Mouse (Mus musculus): ENCODE measurements around the gene Nprl3. TPM values are rescaled to one million over a fixed set of nuclear protein-coding genes. Genes with fewer than 3 reads are reported as not detected.
A peak's percentile ranks its signal among the peaks of the same experiment; 100 is the strongest.

Nprl3 gene
- polyA plus RNA-seq, 1 experiment from 2014 or later = 50.2 TPM

GRCm38 (mm10) chr11:32250880-32251763 lies 16.4 kb downstream of the Nprl3 start:
- Histone ChIP-seq H3K9me3 (ENCODE audit: low read length) (no peaks in the 10 kb centered on the region), H3K36me3 (ENCODE audit: insufficient read depth, low read length) (peaks cover 19% of the 10 kb centered on the region), H3K9ac (replicated peaks; ENCODE audit: low read length) (no peak overlapping the region), H3K4me1 (ENCODE audit: insufficient read depth, low read length) (no peaks in the 10 kb centered on the region), H3K27me3 (ENCODE audit: insufficient read depth, low read length) (no peaks in the 10 kb centered on the region), H3K4me3 (ENCODE audit: low read length) (no peak overlapping the region), H3K27ac (ENCODE audit: low read length) (no peak overlapping the region), H3K4me2 (replicated peaks; ENCODE audit: low read depth, low read length) (no peak overlapping the region)
- peak; percentile 51; the same call in 1 of the 2 replicates for ATAC-seq (ENCODE audit: low FRiP score, low TSS enrichment)
- WGBS = 83% methylated on average over 8 of the region's 8 CpGs

GRCm38 (mm10) chr11:32248350-32248749 lies 19.2 kb downstream of the Nprl3 start:
- ATAC-seq (ENCODE audit: low FRiP score, low TSS enrichment) = no peak
- no peaks in the 10 kb centered on the region for H3K27me3 ChIP-seq (ENCODE audit: insufficient read depth, low read length)
- 62% methylated on average over 3 of the region's 3 CpGs for WGBS
- H3K9me3 ChIP-seq (ENCODE audit: low read length) = no peaks in the 10 kb centered on the region
- peaks cover 16% of the 10 kb centered on the region for H3K36me3 ChIP-seq (ENCODE audit: insufficient read depth, low read length)
- no peak overlapping the region for H3K9ac ChIP-seq (replicated peaks; ENCODE audit: low read length)
- no peak overlapping the region for H3K4me3 ChIP-seq (ENCODE audit: low read length)
- no peak overlapping the region for H3K27ac ChIP-seq (ENCODE audit: low read length)
- H3K4me2 ChIP-seq (replicated peaks; ENCODE audit: low read depth, low read length) = no peak overlapping the region
- peaks cover 14% of the 10 kb centered on the region for H3K4me1 ChIP-seq (ENCODE audit: insufficient read depth, low read length)

DNA sequence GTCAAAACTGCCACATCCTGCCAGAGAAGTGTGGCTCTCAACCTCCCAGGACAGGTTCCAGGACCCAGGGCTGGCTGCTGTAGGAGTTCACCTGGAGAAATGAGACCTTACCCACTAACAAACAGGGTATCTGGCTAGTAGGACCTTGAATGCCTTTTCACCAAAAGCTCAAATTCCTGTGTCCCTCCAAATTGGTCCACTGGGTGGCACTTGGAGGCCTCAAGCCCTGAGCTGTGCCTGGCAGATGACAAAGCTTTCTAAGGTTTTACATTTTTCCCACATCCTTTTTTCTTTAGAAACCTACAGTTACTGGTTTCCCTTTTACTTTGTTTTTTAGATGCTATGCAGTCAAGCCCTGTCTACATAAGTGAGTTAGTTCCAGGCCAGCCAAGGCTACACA lies 20.4 kb downstream of the Nprl3 start:
- no peak overlapping the region for H3K4me2 ChIP-seq (replicated peaks; ENCODE audit: low read depth, low read length)
- peaks cover 16% of the 10 kb centered on the region for H3K36me3 ChIP-seq (ENCODE audit: insufficient read depth, low read length)

GRCm38 (mm10) chr11:32245614-32246013 lies 21.9 kb downstream of the Nprl3 start:
- no peak; the same call in 1 of the 2 replicates for ATAC-seq (ENCODE audit: low FRiP score, low TSS enrichment)
- H3K27ac ChIP-seq (ENCODE audit: low read length) = no peak overlapping the region
- 95% methylated on average over 6 of the region's 6 CpGs for WGBS

More for the DNA sequence above, 20.4 kb downstream of the Nprl3 start:
- no peak for ATAC-seq (ENCODE audit: low FRiP score, low TSS enrichment)
- Histone ChIP-seq H3K9me3 (ENCODE audit: low read length) (no peaks in the 10 kb centered on the region), H3K4me3 (ENCODE audit: low read length) (no peak overlapping the region), H3K9ac (replicated peaks; ENCODE audit: low read length) (no peak overlapping the region), H3K4me1 (ENCODE audit: insufficient read depth, low read length) (peaks cover 18% of the 10 kb centered on the region), H3K27ac (ENCODE audit: low read length) (no peak overlapping the region), H3K27me3 (ENCODE audit: insufficient read depth, low read length) (no peaks in the 10 kb centered on the region)

GRCm38 (mm10) chr11:32244617-32245016 lies 22.9 kb downstream of the Nprl3 start:
- peaks cover 24% of the 10 kb centered on the region for H3K36me3 ChIP-seq (ENCODE audit: insufficient read depth, low read length)

More at GRCm38 (mm10) chr11:32245614-32246013, 21.9 kb downstream of the Nprl3 start:
- no peaks in the 10 kb centered on the region for H3K27me3 ChIP-seq (ENCODE audit: insufficient read depth, low read length)
- no peak overlapping the region for H3K4me2 ChIP-seq (replicated peaks; ENCODE audit: low read depth, low read length)
- peaks cover 16% of the 10 kb centered on the region; the same call in 1 of the 2 replicates for H3K36me3 ChIP-seq (ENCODE audit: insufficient read depth, low read length)
- H3K9ac ChIP-seq (replicated peaks; ENCODE audit: low read length) = no peak overlapping the region
- H3K4me3 ChIP-seq (ENCODE audit: low read length) = no peak overlapping the region
- peaks cover 18% of the 10 kb centered on the region for H3K4me1 ChIP-seq (ENCODE audit: insufficient read depth, low read length)
- no peaks in the 10 kb centered on the region for H3K9me3 ChIP-seq (ENCODE audit: low read length)

DNA sequence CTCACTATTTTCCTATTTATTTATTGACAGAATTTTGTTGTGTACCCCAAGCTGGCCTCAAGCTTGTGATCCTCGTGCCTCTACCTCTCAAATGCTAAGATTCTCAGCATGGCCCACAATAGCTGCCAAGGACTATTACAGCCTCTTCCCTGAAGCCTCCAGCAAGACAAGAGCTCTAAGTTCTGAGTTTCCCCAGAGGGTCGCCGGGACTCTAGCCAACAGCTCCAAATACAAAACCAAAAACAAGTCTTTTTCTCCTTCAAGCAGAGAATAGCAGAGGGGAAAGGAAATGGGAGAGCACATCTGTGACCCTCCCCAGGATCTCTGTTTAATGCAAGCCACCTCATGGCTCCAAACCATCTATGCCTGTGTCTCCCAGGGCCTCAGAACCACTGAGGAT lies 23.4 kb downstream of the Nprl3 start:
- no peak overlapping the region for H3K4me2 ChIP-seq (replicated peaks; ENCODE audit: low read depth, low read length)
- H3K9ac ChIP-seq (replicated peaks; ENCODE audit: low read length) = no peak overlapping the region
- peaks cover 26% of the 10 kb centered on the region for H3K36me3 ChIP-seq (ENCODE audit: insufficient read depth, low read length)
- WGBS = 55% methylated on average over 3 of the region's 3 CpGs
- peak overlapping the region; percentile 84 for H3K27ac ChIP-seq (ENCODE audit: low read length)
- no peaks in the 10 kb centered on the region for H3K9me3 ChIP-seq (ENCODE audit: low read length)
- H3K27me3 ChIP-seq (ENCODE audit: insufficient read depth, low read length) = no peaks in the 10 kb centered on the region
- no peak overlapping the region for H3K4me3 ChIP-seq (ENCODE audit: low read length)
- ATAC-seq (ENCODE audit: low FRiP score, low TSS enrichment) = no peak
- peaks cover 18% of the 10 kb centered on the region for H3K4me1 ChIP-seq (ENCODE audit: insufficient read depth, low read length)

More at GRCm38 (mm10) chr11:32244617-32245016, 22.9 kb downstream of the Nprl3 start:
- no peak overlapping the region for H3K4me2 ChIP-seq (replicated peaks; ENCODE audit: low read depth, low read length)
- ATAC-seq (ENCODE audit: low FRiP score, low TSS enrichment) = no peak
- H3K27me3 ChIP-seq (ENCODE audit: insufficient read depth, low read length) = no peaks in the 10 kb centered on the region
- H3K27ac ChIP-seq (ENCODE audit: low read length) = peak overlapping the region; percentile 84
- 75% methylated on average over 1 of the region's 1 CpGs for WGBS
- no peaks in the 10 kb centered on the region for H3K9me3 ChIP-seq (ENCODE audit: low read length)
- H3K4me1 ChIP-seq (ENCODE audit: insufficient read depth, low read length) = peaks cover 18% of the 10 kb centered on the region
- H3K9ac ChIP-seq (replicated peaks; ENCODE audit: low read length) = no peak overlapping the region
- no peak overlapping the region for H3K4me3 ChIP-seq (ENCODE audit: low read length)

- Histone ChIP-seq H3K9me3 (ENCODE audit: low read length) (no peaks in the 10 kb centered on the region), H3K4me3 (ENCODE audit: low read length) (no peak overlapping the region), H3K4me2 (replicated peaks; ENCODE audit: low read depth, low read length) (0 out of 2 replicates have a peak overlapping the region, but pooled peaks have one; percentile 8), H3K27ac (ENCODE audit: low read length) (peak overlapping the region; percentile 84), H3K27me3 (ENCODE audit: insufficient read depth, low read length) (no peaks in the 10 kb centered on the region), H3K36me3 (ENCODE audit: insufficient read depth, low read length) (peaks cover 22% of the 10 kb centered on the region), H3K4me1 (ENCODE audit: insufficient read depth, low read length) (peaks cover 18% of the 10 kb centered on the region), H3K9ac (replicated peaks; ENCODE audit: low read length) (no peak overlapping the region)
- peak; percentile 85 for ATAC-seq (ENCODE audit: low FRiP score, low TSS enrichment)
- WGBS = 39% methylated on average over 7 of the region's 7 CpGs
These were observed 24.1 kb downstream of the Nprl3 start for GRCm38 (mm10) chr11:32243205-32243955.

GRCm38 (mm10) chr11:32242209-32242608 lies 25.3 kb downstream of the Nprl3 start:
- no peaks in the 10 kb centered on the region for H3K27me3 ChIP-seq (ENCODE audit: insufficient read depth, low read length)
- H3K4me3 ChIP-seq (ENCODE audit: low read length) = no peak overlapping the region
- 92% methylated on average over 3 of the region's 3 CpGs for WGBS
- ATAC-seq (ENCODE audit: low FRiP score, low TSS enrichment) = no peak
- H3K9me3 ChIP-seq (ENCODE audit: low read length) = no peaks in the 10 kb centered on the region
- peaks cover 15% of the 10 kb centered on the region for H3K36me3 ChIP-seq (ENCODE audit: insufficient read depth, low read length)
- peaks cover 18% of the 10 kb centered on the region for H3K4me1 ChIP-seq (ENCODE audit: insufficient read depth, low read length)
- no peak overlapping the region for H3K9ac ChIP-seq (replicated peaks; ENCODE audit: low read length)
- no peak overlapping the region for H3K27ac ChIP-seq (ENCODE audit: low read length)
- no peak overlapping the region for H3K4me2 ChIP-seq (replicated peaks; ENCODE audit: low read depth, low read length)

GRCm38 (mm10) chr11:32241391-32241790 lies 26.1 kb downstream of the Nprl3 start:
- H3K9me3 ChIP-seq (ENCODE audit: low read length) = no peaks in the 10 kb centered on the region
- H3K27me3 ChIP-seq (ENCODE audit: insufficient read depth, low read length) = no peaks in the 10 kb centered on the region
- H3K9ac ChIP-seq (replicated peaks; ENCODE audit: low read length) = no peak overlapping the region
- H3K27ac ChIP-seq (ENCODE audit: low read length) = no peak overlapping the region
- H3K36me3 ChIP-seq (ENCODE audit: insufficient read depth, low read length) = peaks cover 14% of the 10 kb centered on the region
- H3K4me3 ChIP-seq (ENCODE audit: low read length) = no peak overlapping the region
- H3K4me1 ChIP-seq (ENCODE audit: insufficient read depth, low read length) = peaks cover 20% of the 10 kb centered on the region
- H3K4me2 ChIP-seq (replicated peaks; ENCODE audit: low read depth, low read length) = no peak overlapping the region
- ATAC-seq (ENCODE audit: low FRiP score, low TSS enrichment) = no peak
